Mouse (Mus musculus) MEL (cell line): ENCODE measurements at regions not wholly inside any gene's neighbourhood (a gene's known extent, or its start where the extent isn't known, plus 50 kb on each side); places are given as distances from the start of the nearest gene placed in this dataset.

Experiments used
- CTCF ChIP-seq, 3 experiments: IDR thresholded peaks in 2 of 3; conservative IDR thresholded peaks in 1 of 3; 2 replicates each; pipeline ENCODE4 v1.5.1; 2011 to 2012; ENCODE audit warnings: low read length in 3 of 3, low read depth in 2 of 3, mild to moderate bottlenecking in 2 of 3, improper control_type of control experiment in 1 of 3, inconsistent platforms in 1 of 3, mixed read lengths in 1 of 3, moderate library complexity in 1 of 3; ENCODE audit not compliant: control insufficient read depth in 1 of 3, insufficient read depth in 1 of 3, poor library complexity in 1 of 3, severe bottlenecking in 1 of 3
- ETS1 ChIP-seq: IDR thresholded peaks from 2 replicates; pipeline ENCODE4 v1.6.1; 2012; ENCODE audit warnings: low read depth, mild to moderate bottlenecking, inconsistent platforms, low read length, improper control_type of control experiment, moderate library complexity
- JUND ChIP-seq: IDR thresholded peaks from 2 replicates; pipeline ENCODE4 v1.6.1; 2011; ENCODE audit warnings: low read depth, mild to moderate bottlenecking, improper control_type of control experiment, low read length
- MAFK ChIP-seq: IDR thresholded peaks from 2 replicates; pipeline ENCODE4 v1.6.1; 2011; ENCODE audit warnings: low read depth, mild to moderate bottlenecking, low read length, improper control_type of control experiment, borderline replicate concordance
- MEF2A ChIP-seq: IDR thresholded peaks from 2 replicates; pipeline ENCODE4 v1.6.1; 2014; ENCODE audit warnings: low read depth, mild to moderate bottlenecking, inconsistent platforms, low read length, improper control_type of control experiment; ENCODE audit not compliant: poor library complexity, insufficient replicate concordance, severe bottlenecking; ENCODE audit errors: extremely low read depth
- POLR2A ChIP-seq, 2 experiments: IDR thresholded peaks; 2 replicates each; pipeline ENCODE4 v1.6.1; 2011 to 2012; ENCODE audit warnings: low read length in 2 of 2, mild to moderate bottlenecking in 2 of 2, control low read depth in 1 of 2, improper control_type of control experiment in 1 of 2, low read depth in 1 of 2, moderate library complexity in 1 of 2; ENCODE audit not compliant: control insufficient read depth in 1 of 2, insufficient read depth in 1 of 2, poor library complexity in 1 of 2
- POLR2AphosphoS5 ChIP-seq: IDR thresholded peaks from 2 replicates; pipeline ENCODE4 v1.6.1; 2012; ENCODE audit warnings: low read depth, borderline replicate concordance, mild to moderate bottlenecking, inconsistent platforms, low read length, moderate library complexity, mixed read lengths
- RAD21 ChIP-seq: IDR thresholded peaks from 2 replicates; pipeline ENCODE4 v1.6.1; 2011; ENCODE audit warnings: mild to moderate bottlenecking, low read depth, low read length, improper control_type of control experiment
- TAL1 ChIP-seq: IDR thresholded peaks from 2 replicates; pipeline ENCODE4 v1.6.1; 2012; ENCODE audit warnings: mild to moderate bottlenecking, inconsistent platforms, low read length, moderate library complexity, mixed read lengths
- USF1 ChIP-seq: IDR thresholded peaks from 2 replicates; pipeline ENCODE4 v1.6.1; 2014; ENCODE audit warnings: low read depth, mild to moderate bottlenecking, inconsistent platforms, low read length, improper control_type of control experiment, moderate library complexity

DNA sequence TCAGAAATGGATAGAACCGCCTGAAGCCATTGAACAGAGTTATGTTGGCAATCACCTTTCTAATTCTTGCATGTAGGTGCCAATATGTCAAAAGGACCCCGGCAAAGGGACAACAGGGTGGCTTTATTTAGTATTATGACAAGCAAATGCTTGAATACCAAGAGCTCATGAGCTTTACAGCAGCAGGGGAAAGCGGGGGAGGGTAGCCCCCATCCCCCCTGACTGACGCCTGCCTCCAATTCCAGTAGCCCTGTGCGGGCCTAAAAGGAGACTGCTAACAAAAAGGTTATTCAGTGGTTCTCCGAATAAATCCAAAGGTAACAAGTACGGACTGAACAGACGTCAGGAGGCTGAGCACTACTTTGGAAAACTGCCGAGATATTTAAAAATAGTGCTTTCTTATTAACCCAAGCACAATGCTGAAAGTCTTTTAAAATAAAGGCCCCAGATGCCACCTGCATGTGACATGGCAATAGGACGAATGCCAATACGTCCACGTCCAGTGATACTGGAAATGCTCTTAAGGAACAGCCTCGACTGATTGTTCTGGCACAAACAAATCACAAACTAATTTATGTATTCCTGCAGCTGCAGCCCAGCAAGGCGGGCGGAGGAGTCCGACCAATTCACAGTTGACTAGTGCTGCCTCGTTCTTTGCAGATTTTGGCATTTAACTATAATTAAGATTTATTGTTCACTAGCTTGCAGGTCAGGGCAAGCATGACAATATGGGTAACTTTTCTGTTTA, 771.7 kb upstream of the Car8 start:
- TF ChIP-seq JUND (no peak), MAFK (no peak), POLR2A (IDR thresholded peaks at IDR 0.05; ENCODE audit: control insufficient read depth in 1 of 2, insufficient read depth in 1 of 2, low read depth in 1 of 2, low read length in 2 of 2, poor library complexity in 1 of 2) (no peak), CTCF (IDR thresholded peaks at IDR 0.05 in 2 of 3, conservative IDR thresholded peaks at IDR 0.05 in 1 of 3; ENCODE audit: control insufficient read depth in 1 of 3, insufficient read depth in 1 of 3, low read depth in 2 of 3, low read length in 3 of 3, poor library complexity in 1 of 3, severe bottlenecking in 1 of 3) (no peak), RAD21 (no peak), POLR2AphosphoS5 (no peak), TAL1 (no peak), USF1 (no peak), ETS1 (no peak), MEF2A (no peak)
